Mouse (Mus musculus): Measurements from ENCODE around the gene Fam131b.

DNA sequence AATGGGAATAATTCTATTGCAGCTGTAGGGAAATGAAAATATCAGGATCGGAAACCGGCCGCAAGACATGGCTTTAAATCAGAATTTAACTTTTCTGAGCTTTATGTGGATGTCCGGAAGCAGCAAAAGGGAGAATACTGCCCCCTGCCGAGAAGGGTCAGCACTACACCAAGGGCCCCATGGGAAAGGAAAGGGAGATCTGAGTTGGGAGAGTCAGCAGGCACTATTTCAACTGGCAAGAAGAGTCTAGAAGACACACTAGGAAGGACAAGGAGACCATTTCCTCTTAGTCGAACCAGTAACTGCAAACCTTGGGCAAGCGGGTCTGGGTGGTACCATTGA, 796 bp upstream of the Fam131b start:
- TF ChIP-seq POLR2A (IDR thresholded peaks at IDR 0.05; ENCODE audit: insufficient read depth, low read length) (no peak), CTCF (IDR thresholded peaks at IDR 0.05; ENCODE audit: low read depth, low read length) (peak; percentile 72)
